Mouse (Mus musculus): Measurements from ENCODE around the gene Rnf10. TPM values are rescaled to one million over a fixed set of nuclear protein-coding genes. Genes with fewer than 3 reads are reported as not detected.

The Rnf10 gene
- polyA plus RNA-seq, 1 experiment from 2014 or later = 89.0 TPM

GRCm38 (mm10) chr5:115294173-115294572 is 21.5 kb upstream of the Rnf10 start:
- peaks cover 43% of the 10 kb centered on the region; the same call in 1 of the 2 replicates for H3K36me3 ChIP-seq (ENCODE audit: inconsistent target)
- 94% methylated on average over 8 of the region's 8 CpGs for WGBS (ENCODE audit: missing documents)
- H3K79me2 ChIP-seq (ENCODE audit: inconsistent target) = peaks cover 6% of the 10 kb centered on the region

GRCm38 (mm10) chr5:115284735-115285134 is 12.0 kb upstream of the Rnf10 start:
- WGBS (ENCODE audit: missing documents) = 94% methylated on average over 3 of the region's 3 CpGs
- Histone ChIP-seq H3K27ac (no peak overlapping the region), H3K36me3 (ENCODE audit: inconsistent target) (peaks cover 31% of the 10 kb centered on the region), H3K79me2 (ENCODE audit: inconsistent target) (peaks cover 29% of the 10 kb centered on the region), H3K4me3 (ENCODE audit: inconsistent target) (no peak overlapping the region)

More at GRCm38 (mm10) chr5:115294173-115294572, 21.5 kb upstream of the Rnf10 start:
- Histone ChIP-seq H3K4me3 (ENCODE audit: inconsistent target) (no peak overlapping the region), H3K27ac (no peak overlapping the region)

- WGBS (ENCODE audit: missing documents) = 3% methylated on average over 17 of the region's 17 CpGs
- Histone ChIP-seq H3K27ac (peak overlapping the region; percentile 51), H3K4me3 (ENCODE audit: inconsistent target) (peak overlapping the region; percentile 90), H3K36me3 (ENCODE audit: inconsistent target) (peaks cover 14% of the 10 kb centered on the region), H3K79me2 (ENCODE audit: inconsistent target) (peaks cover 31% of the 10 kb centered on the region)
Observed at GRCm38 (mm10) chr5:115280050-115280687, 7.5 kb upstream of the Rnf10 start.

DNA sequence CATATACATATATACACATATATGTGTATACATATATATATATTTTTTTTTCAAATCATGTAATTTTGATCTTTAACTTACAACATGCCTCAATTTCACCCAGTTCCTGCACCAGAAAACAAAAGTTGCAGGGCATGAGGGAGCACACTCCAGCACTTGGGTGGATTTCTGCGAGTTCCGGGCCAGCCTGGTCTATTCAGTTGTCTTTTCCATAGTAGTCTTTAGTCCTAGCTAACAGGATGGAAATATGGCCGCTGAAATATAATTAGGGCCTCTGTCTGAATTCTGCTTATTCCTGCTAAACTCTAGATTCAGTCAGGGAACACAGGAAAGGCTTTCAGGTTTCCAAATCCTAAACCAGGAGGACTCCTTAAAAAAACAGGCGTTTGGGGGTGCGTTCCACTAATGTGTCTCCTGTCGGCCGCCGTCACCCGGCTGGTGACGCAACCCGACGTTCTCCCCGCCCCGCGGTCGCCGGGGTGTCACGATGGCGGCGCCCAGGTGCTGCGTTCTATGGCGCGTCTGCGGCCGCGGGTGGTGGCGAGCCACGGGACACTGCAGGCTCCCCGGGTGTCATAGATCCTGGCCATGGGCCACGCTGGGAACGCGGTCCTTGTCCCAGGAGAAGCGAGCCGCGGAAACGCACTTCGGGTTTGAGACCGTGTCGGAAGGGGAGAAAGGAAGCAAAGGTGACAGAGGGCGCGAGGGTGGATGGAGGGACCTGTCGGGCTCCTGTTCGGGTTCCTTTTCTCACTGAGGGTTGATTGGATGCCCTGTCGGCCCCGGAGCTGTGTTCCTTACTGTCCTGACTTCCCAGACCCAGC is 6.7 kb upstream of the Rnf10 start, which contains the start of gene Coq5:
Coq5 (plus strand) TSS at position 441 of the 824 bp plus-strand sequence.
- H3K36me3 ChIP-seq (ENCODE audit: inconsistent target) = peaks cover 10% of the 10 kb centered on the region
- peaks cover 31% of the 10 kb centered on the region for H3K79me2 ChIP-seq (ENCODE audit: inconsistent target)
- peak within 1 kb of the TSS; percentile 90 for H3K4me3 ChIP-seq (ENCODE audit: inconsistent target)
- WGBS (ENCODE audit: missing documents) = 3% methylated on average over 43 of the region's 45 CpGs
- H3K27ac ChIP-seq = peak within 1 kb of the TSS; percentile 51

- Histone ChIP-seq H3K36me3 (ENCODE audit: inconsistent target) (peaks cover 4% of the 10 kb centered on the region; the same call in 1 of the 2 replicates), H3K79me2 (ENCODE audit: inconsistent target) (peaks cover 31% of the 10 kb centered on the region), H3K4me3 (ENCODE audit: inconsistent target) (no peak overlapping the region), H3K27ac (no peak overlapping the region)
- 88% methylated on average over 2 of the region's 2 CpGs for WGBS (ENCODE audit: missing documents)
Observed at GRCm38 (mm10) chr5:115278785-115279184, 6.1 kb upstream of the Rnf10 start.

DNA sequence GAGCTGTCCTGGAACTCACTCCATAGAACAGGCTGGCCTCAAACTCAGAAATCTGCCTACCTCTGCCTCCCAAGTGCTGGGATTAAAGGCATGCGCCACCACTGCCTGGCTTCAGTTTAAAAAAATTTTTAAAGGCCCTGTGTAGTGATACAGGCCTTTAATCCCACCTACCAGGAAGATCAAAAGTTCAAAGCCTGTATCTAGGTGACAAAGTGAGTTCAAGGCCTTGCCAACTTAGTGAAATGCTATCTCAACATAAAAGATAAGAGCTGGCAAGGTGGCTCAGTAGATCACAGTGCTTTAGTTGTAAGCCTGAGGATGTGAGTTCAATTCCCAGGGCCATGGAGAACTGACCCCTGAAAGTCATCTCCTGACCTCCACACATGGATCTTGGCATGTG is 5.4 kb upstream of the Rnf10 start:
- no peak overlapping the region for H3K4me3 ChIP-seq (ENCODE audit: inconsistent target)
- peaks cover 25% of the 10 kb centered on the region for H3K79me2 ChIP-seq (ENCODE audit: inconsistent target)
- H3K27ac ChIP-seq = no peak overlapping the region
- no peaks in the 10 kb centered on the region for H3K36me3 ChIP-seq (ENCODE audit: inconsistent target)
- WGBS (ENCODE audit: missing documents) = 100% methylated on average over 1 of the region's 1 CpGs

DNA sequence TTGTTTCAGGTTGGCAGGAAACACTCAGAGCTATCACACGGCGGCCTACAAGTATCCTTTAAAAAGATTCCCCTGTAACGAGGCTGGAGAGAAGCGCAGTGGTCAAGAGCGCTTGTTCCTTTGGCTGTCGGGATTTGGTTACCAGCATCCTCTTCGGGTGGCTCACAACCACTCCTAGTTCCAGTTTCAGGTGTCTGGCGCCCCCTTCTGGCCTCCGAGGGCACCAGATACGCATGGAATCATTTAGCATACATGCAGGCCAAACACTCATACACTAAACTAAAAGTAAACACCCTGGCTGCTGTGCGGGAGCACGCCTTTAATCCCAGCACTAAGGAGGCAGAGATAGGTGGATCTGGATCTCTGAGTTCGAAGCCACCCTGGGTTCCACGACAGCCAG is 3.3 kb upstream of the Rnf10 start:
- 84% methylated on average over 14 of the region's 14 CpGs for WGBS (ENCODE audit: missing documents)
- no peak overlapping the region for H3K4me3 ChIP-seq (ENCODE audit: inconsistent target)
- H3K79me2 ChIP-seq (ENCODE audit: inconsistent target) = peaks cover 30% of the 10 kb centered on the region
- H3K27ac ChIP-seq = no peak overlapping the region
- no peaks in the 10 kb centered on the region for H3K36me3 ChIP-seq (ENCODE audit: inconsistent target)

DNA sequence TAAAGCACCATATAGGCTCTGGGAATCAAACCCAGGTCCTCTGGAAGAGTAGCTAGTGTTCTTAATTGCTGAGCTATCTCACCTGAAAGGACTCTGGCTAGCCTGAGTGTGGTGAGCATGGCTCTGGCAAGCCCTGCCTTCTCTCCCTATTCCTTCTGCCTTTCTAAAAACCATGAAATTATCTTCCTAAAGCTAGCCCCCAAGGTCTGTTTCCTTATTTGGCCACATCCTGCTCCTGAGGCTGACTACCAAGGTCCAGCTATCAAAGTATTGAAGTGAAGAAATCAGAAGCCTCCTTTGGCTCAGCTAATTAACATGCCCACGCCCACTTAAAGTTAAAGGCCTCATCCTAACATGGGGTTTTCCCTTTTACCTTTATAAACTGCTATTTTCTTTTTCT is 2.1 kb upstream of the Rnf10 start:
- WGBS (ENCODE audit: missing documents) = 100% methylated on average over 1 of the region's 1 CpGs

DNA sequence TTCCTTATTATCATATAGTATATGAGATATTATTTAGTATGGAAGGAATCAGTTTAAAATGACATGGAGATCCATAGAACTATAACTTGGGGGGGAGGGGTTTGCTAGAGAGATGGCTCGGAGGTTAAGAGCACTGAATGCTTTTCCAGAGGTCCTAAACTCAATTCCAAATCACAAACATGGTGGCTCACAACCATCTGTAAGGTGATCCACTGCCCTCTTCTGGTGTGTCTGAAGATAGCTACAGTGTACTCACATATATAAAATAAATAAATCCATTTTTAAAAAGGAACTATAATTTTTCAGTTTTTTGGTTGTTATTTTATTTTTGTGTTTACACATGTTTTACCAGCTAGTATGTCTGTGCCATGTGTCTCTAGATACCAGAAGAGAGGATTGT is 1.7 kb upstream of the Rnf10 start:
- Histone ChIP-seq H3K4me3 (ENCODE audit: inconsistent target) (no peak overlapping the region), H3K27ac (no peak overlapping the region), H3K36me3 (ENCODE audit: inconsistent target) (no peaks in the 10 kb centered on the region), H3K79me2 (ENCODE audit: inconsistent target) (peaks cover 32% of the 10 kb centered on the region)
- 71% methylated on average over 1 of the region's 1 CpGs for WGBS (ENCODE audit: missing documents)

More for the DNA sequence above, 2.1 kb upstream of the Rnf10 start:
- Histone ChIP-seq H3K79me2 (ENCODE audit: inconsistent target) (peaks cover 30% of the 10 kb centered on the region), H3K27ac (no peak overlapping the region), H3K4me3 (ENCODE audit: inconsistent target) (no peak overlapping the region), H3K36me3 (ENCODE audit: inconsistent target) (no peaks in the 10 kb centered on the region)

DNA sequence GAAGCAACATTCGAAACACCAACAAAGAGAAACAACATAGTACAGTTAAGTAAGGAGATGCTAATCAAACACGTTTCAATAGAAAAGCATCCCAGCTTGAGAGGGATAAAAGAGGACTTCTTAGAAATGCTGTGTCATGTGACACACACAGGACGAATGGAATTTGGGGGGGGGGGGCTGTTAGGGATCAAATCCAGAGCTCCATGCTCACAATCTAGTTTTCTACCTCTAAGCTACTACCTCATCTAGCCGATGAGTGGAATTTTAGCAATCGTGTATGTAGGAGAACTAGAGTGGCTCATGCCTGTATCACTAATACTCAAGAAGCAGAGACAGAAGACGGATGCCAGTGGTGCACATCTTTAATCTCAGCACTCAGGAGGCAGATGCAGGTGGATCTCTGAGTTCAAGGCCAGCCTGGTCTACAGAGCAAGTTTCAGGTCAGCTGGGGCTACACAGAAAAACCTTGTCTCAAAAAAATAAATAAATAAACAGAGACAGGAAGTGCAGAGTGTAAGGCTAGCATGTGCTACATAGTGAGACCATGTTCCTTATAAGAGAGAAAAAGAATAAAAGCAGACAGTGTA is 944 bp upstream of the Rnf10 start:
- Histone ChIP-seq H3K27ac (peak overlapping the region; percentile 54; the same call in 1 of the 2 replicates), H3K4me3 (ENCODE audit: inconsistent target) (peak overlapping the region; percentile 74; the same call in 1 of the 2 replicates), H3K36me3 (ENCODE audit: inconsistent target) (no peaks in the 10 kb centered on the region), H3K79me2 (ENCODE audit: inconsistent target) (peaks cover 39% of the 10 kb centered on the region)
- 80% methylated on average over 6 of the region's 6 CpGs for WGBS (ENCODE audit: missing documents)

GRCm38 (mm10) chr5:115271931-115272811 is 527 bp downstream of the Rnf10 start:
- H3K27ac ChIP-seq = 0 out of 2 replicates have a peak overlapping the region, but pooled peaks have one; percentile 5
- under 1% methylated on average over 75 of the region's 77 CpGs for WGBS (ENCODE audit: missing documents)
- H3K36me3 ChIP-seq (ENCODE audit: inconsistent target) = no peaks in the 10 kb centered on the region
- peaks cover 54% of the 10 kb centered on the region for H3K79me2 ChIP-seq (ENCODE audit: inconsistent target)
- H3K4me3 ChIP-seq (ENCODE audit: inconsistent target) = peak overlapping the region; percentile 74

GRCm38 (mm10) chr5:115269969-115270368 is 2.7 kb downstream of the Rnf10 start:
- Histone ChIP-seq H3K4me3 (ENCODE audit: inconsistent target) (no peak overlapping the region), H3K27ac (no peak overlapping the region), H3K36me3 (ENCODE audit: inconsistent target) (no peaks in the 10 kb centered on the region), H3K79me2 (ENCODE audit: inconsistent target) (peaks cover 76% of the 10 kb centered on the region)
- 100% methylated on average over 1 of the region's 1 CpGs for WGBS (ENCODE audit: missing documents)

GRCm38 (mm10) chr5:115268266-115268665 is 4.4 kb downstream of the Rnf10 start:
- no peak overlapping the region for H3K27ac ChIP-seq
- no peaks in the 10 kb centered on the region for H3K36me3 ChIP-seq (ENCODE audit: inconsistent target)
- no peak overlapping the region for H3K4me3 ChIP-seq (ENCODE audit: inconsistent target)
- 23% methylated on average over 3 of the region's 3 CpGs for WGBS (ENCODE audit: missing documents)
- peaks cover 93% of the 10 kb centered on the region for H3K79me2 ChIP-seq (ENCODE audit: inconsistent target)

GRCm38 (mm10) chr5:115267469-115268045 is 5.1 kb downstream of the Rnf10 start:
- Histone ChIP-seq H3K4me3 (ENCODE audit: inconsistent target) (no peak overlapping the region), H3K79me2 (ENCODE audit: inconsistent target) (peaks cover 100% of the 10 kb centered on the region), H3K27ac (no peak overlapping the region), H3K36me3 (ENCODE audit: inconsistent target) (no peaks in the 10 kb centered on the region)
- WGBS (ENCODE audit: missing documents) = 86% methylated on average over 3 of the region's 3 CpGs

All from macrophage (primary cell).